Mouse (Mus musculus): ENCODE results near the gene Rab5c. TPM values are rescaled to one million over a fixed set of nuclear protein-coding genes. Genes with fewer than 3 reads are reported as not detected.

Rab5c gene
- total and polyA plus RNA-seq, 2 experiments from 2014 or later: 34.1 to 248 TPM

DNA sequence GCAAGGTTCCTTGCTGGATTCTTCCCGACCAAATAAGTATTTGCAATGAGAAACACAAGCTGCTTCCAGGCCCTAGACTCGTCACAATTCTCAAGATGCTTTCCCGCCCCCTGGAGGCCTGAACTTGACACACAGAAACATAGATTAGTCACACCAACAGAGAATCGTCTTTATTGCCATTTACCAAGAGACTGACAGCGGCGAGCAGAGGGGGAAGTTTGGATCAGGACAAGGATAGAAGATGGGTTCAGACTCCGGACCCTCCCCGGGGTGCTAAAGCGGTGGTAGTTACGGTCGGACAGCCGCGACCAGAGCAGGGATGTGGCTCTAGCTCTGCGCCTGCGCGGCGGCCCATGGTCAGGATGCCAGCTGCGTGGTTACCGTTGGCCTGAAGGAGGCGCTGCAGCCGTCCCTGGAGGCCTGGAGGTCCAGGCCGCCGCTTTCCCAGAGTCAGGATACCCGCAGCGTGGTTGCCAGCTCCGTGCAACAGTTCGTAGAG is 23.6 kb upstream of the Rab5c start:
- peak overlapping the region; percentile 34 for H3K4me3 ChIP-seq (ENCODE audit: low read length)
- H3K36me3 ChIP-seq (ENCODE audit: insufficient read depth, low read length): no peaks in the 10 kb centered on the region
- peak overlapping the region; percentile 22; the same call in 1 of the 2 replicates for H3K9ac ChIP-seq (replicated peaks; ENCODE audit: low read length)
- peaks cover 6% of the 10 kb centered on the region; the same call in 1 of the 2 replicates for H3K4me1 ChIP-seq (ENCODE audit: insufficient read depth, low read length)
- ATAC-seq (peak; percentile 85), DNase-seq (ENCODE audit: low spot score) (peak; percentile 93)
- under 1% methylated on average over 27 of the region's 27 CpGs for WGBS
- H3K27me3 ChIP-seq (ENCODE audit: insufficient read depth, low read length): no peaks in the 10 kb centered on the region
- peak; percentile 92 for TF ChIP-seq CTCF (IDR thresholded peaks at IDR 0.05; ENCODE audit: low read depth)
- H3K9me3 ChIP-seq (ENCODE audit: low read length): no peaks in the 10 kb centered on the region
- peak overlapping the region; percentile 54 for H3K4me2 ChIP-seq (ENCODE audit: low read depth, low read length)
- H3K27ac ChIP-seq: peak overlapping the region; percentile 49; the same call in 1 of the 2 replicates

DNA sequence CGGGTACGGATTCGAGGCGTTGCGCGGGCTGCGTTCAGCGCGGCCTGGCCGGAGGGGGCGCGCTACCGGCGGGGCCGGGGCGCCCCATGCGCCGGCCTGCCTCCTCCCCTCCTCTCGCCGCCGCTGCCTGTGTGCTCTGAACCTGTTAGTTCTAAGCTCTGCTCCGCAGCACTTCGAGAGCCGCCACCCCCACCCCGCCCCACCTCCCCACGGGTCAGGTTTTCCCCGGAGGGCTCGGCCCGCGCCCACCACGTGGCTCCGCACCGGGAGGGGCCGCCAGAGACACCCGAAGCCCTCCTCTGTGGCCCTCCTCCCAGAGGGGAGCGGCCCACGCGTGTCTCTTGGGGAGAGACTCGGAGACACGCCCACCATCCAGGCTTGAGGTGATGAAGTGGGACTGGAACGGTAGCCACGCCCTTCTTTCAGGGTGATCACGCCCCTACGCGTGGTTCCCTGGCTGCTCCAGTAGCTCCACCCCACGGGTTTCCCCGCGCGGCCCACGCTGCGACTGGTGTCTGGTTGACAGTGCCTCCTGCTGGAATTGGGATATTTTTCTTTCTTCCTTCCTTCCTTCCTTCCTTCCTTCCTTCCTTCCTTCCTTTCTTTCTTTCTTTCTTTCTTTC is 21.7 kb upstream of the Rab5c start, which contains the start of gene Kcnh4:
Gene Kcnh4 (minus strand): TSS at position 332 of the 623 bp plus-strand sequence.
- peak within 1 kb of the TSS; percentile 58; the same call in 1 of the 2 replicates for H3K27ac ChIP-seq
- H3K4me1 ChIP-seq (ENCODE audit: insufficient read depth, low read length): peaks cover 6% of the 10 kb centered on the region; the same call in 1 of the 2 replicates
- DNase-seq (ENCODE audit: low spot score) (peak; percentile 90), ATAC-seq (peak; percentile 74)
- no peaks in the 10 kb centered on the region for H3K27me3 ChIP-seq (ENCODE audit: insufficient read depth, low read length)
- H3K4me3 ChIP-seq (ENCODE audit: low read length): peak within 1 kb of the TSS; percentile 39
- WGBS: under 1% methylated on average over 50 of the region's 51 CpGs
- TF ChIP-seq CTCF (IDR thresholded peaks at IDR 0.05; ENCODE audit: low read depth): peak; percentile 66
- peak within 1 kb of the TSS; percentile 65 for H3K9ac ChIP-seq (replicated peaks; ENCODE audit: low read length)
- no peaks in the 10 kb centered on the region for H3K36me3 ChIP-seq (ENCODE audit: insufficient read depth, low read length)
- peak within 1 kb of the TSS; percentile 65 for H3K4me2 ChIP-seq (ENCODE audit: low read depth, low read length)
- no peaks in the 10 kb centered on the region for H3K9me3 ChIP-seq (ENCODE audit: low read length)

DNA sequence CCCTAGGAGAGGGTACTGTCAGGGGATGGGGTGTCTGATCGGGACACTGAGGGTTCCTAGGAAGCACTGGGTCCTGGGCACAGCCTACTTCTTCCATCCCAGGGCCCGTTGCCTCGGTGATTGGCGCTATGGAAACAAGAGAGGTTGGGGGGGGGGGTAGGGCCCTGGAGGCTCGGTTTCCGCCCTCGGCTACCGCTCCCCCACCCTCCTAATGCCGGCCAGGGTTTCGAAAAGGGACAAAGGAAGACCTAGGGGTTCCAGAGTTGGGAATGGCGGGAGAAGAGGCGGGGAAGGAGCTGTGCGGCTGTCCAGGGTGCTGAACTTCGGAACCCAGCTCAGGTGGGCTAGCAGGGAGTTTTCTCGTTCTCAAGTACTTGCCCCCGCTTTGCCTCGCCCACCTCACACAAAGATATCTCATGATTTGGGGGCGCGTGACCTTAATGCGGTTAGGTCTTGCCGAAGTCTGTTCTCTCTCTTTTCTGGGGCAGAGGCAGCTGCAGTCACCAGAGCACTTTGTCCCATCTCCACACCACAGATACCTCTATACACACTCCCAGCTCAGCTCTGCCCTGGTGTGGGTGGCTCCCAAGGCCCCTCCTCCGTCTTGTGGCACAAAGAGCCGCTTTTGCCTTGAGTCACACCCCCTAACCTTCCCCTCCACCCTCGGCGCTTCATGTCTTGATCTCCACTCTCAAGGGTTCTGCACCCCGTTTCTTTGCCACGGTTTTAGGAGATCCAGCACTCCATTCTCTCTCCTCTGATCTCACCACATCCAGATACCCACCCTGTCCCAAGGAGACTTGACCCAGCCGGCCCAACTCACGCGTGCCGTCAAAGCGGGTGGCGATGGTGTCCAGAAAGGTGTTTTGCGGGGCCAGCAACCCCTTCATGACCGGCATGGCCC is 20.9 kb upstream of the Rab5c start:
- TF ChIP-seq CTCF (IDR thresholded peaks at IDR 0.05; ENCODE audit: low read depth): no peak; the same call in 1 of the 2 replicates
- DNase-seq (ENCODE audit: low spot score): peak; percentile 20
- peak overlapping the region; percentile 39 for H3K4me3 ChIP-seq (ENCODE audit: low read length)
- no peaks in the 10 kb centered on the region for H3K36me3 ChIP-seq (ENCODE audit: insufficient read depth, low read length)
- H3K9me3 ChIP-seq (ENCODE audit: low read length): no peaks in the 10 kb centered on the region
- peak overlapping the region; percentile 65 for H3K9ac ChIP-seq (replicated peaks; ENCODE audit: low read length)
- peak; percentile 35; the same call in 1 of the 2 replicates for ATAC-seq
- WGBS: under 1% methylated on average over 35 of the region's 35 CpGs
- H3K27me3 ChIP-seq (ENCODE audit: insufficient read depth, low read length): no peaks in the 10 kb centered on the region
- H3K4me1 ChIP-seq (ENCODE audit: insufficient read depth, low read length): peaks cover 6% of the 10 kb centered on the region; the same call in 1 of the 2 replicates
- peak overlapping the region; percentile 65 for H3K4me2 ChIP-seq (ENCODE audit: low read depth, low read length)
- peak overlapping the region; percentile 58; the same call in 1 of the 2 replicates for H3K27ac ChIP-seq

DNA sequence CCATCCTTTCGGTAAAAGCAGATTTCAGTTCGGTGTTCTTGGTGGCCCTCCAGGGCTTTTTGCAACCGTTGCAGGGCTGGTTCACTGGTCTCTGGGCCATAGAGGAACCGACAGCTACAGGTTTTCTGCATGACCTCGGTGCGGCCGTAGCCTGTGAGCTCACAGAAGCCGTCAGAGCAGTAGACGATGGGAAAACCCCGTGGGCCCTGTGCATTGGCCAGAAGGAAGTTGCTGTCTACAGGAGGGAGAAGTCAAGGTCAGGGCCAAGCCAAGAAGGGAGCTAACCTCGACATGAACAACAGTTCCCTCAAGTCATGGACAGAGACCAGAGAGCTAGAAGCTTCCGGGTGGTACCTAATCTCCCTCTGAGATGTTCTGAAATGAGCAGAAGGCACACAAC is 19.6 kb upstream of the Rab5c start:
- H3K27me3 ChIP-seq (ENCODE audit: insufficient read depth, low read length): no peaks in the 10 kb centered on the region
- H3K4me2 ChIP-seq (ENCODE audit: low read depth, low read length): peak overlapping the region; percentile 65; the same call in 1 of the 2 replicates
- H3K4me3 ChIP-seq (ENCODE audit: low read length): no peak overlapping the region
- 88% methylated on average over 12 of the region's 12 CpGs for WGBS
- peaks cover 6% of the 10 kb centered on the region; the same call in 1 of the 2 replicates for H3K4me1 ChIP-seq (ENCODE audit: insufficient read depth, low read length)
- H3K27ac ChIP-seq: no peak overlapping the region
- ATAC-seq (no peak), DNase-seq (ENCODE audit: low spot score) (no peak)
- no peak overlapping the region for H3K9ac ChIP-seq (replicated peaks; ENCODE audit: low read length)
- TF ChIP-seq CTCF (IDR thresholded peaks at IDR 0.05; ENCODE audit: low read depth): no peak
- H3K9me3 ChIP-seq (ENCODE audit: low read length): no peaks in the 10 kb centered on the region
- H3K36me3 ChIP-seq (ENCODE audit: insufficient read depth, low read length): no peaks in the 10 kb centered on the region

DNA sequence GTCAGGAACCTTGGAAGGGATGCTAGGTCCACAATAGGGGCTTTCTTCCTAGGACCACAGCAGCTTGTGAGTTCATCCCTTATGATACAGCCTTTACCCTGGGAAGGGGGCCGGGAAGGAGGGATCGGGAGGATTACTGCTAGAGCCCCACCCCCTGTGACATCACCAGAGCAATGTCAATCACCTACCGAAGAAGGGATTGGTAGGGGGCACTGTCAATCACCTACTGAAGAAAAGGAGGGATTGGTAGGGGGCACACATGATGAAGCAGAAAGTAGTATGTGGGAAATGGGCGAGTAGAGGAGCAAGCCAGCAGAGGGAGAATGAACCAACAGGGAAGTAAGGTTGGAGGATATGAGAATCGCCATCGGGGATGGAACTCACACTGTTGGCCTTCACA is 18.5 kb upstream of the Rab5c start:
- H3K9me3 ChIP-seq (ENCODE audit: low read length): no peaks in the 10 kb centered on the region
- peaks cover 6% of the 10 kb centered on the region; the same call in 1 of the 2 replicates for H3K4me1 ChIP-seq (ENCODE audit: insufficient read depth, low read length)
- no peak for TF ChIP-seq CTCF (IDR thresholded peaks at IDR 0.05; ENCODE audit: low read depth)
- no peak overlapping the region for H3K4me2 ChIP-seq (ENCODE audit: low read depth, low read length)
- DNase-seq (ENCODE audit: low spot score): no peak
- H3K27ac ChIP-seq: no peak overlapping the region
- 60% methylated on average over 6 of the region's 6 CpGs for WGBS
- no peak overlapping the region for H3K9ac ChIP-seq (replicated peaks; ENCODE audit: low read length)
- ATAC-seq: no peak
- no peaks in the 10 kb centered on the region for H3K36me3 ChIP-seq (ENCODE audit: insufficient read depth, low read length)
- no peaks in the 10 kb centered on the region for H3K27me3 ChIP-seq (ENCODE audit: insufficient read depth, low read length)
- no peak overlapping the region for H3K4me3 ChIP-seq (ENCODE audit: low read length)

DNA sequence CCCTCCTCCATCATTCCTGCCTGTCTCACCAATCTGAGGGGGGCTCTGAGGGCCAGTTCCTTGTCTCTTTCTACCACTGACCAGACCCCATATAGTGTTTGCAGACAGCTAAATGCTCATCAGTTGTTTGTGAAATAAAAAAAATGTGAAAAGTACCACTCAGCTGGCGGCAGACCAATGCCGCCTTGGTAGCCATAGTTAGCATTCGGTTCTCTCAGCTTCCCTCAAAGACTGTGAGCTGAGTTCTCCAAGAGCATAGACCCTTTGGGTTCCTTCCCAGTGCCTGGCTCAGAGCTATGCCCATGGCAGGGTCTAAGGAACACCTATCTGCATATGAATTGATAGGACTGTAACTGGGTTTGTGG is 16.7 kb upstream of the Rab5c start:
- WGBS: 91% methylated on average over 3 of the region's 3 CpGs
- no peaks in the 10 kb centered on the region; the same call in 1 of the 2 replicates for H3K36me3 ChIP-seq (ENCODE audit: insufficient read depth, low read length)
- no peak for TF ChIP-seq CTCF (IDR thresholded peaks at IDR 0.05; ENCODE audit: low read depth)

More for the DNA sequence above, 16.7 kb upstream of the Rab5c start:
- Histone ChIP-seq H3K4me1 (ENCODE audit: insufficient read depth, low read length) (no peaks in the 10 kb centered on the region), H3K9me3 (ENCODE audit: low read length) (no peaks in the 10 kb centered on the region), H3K4me3 (ENCODE audit: low read length) (no peak overlapping the region), H3K4me2 (ENCODE audit: low read depth, low read length) (no peak overlapping the region), H3K27ac (no peak overlapping the region), H3K27me3 (ENCODE audit: insufficient read depth, low read length) (no peaks in the 10 kb centered on the region), H3K9ac (replicated peaks; ENCODE audit: low read length) (no peak overlapping the region)
- DNase-seq (ENCODE audit: low spot score) (no peak), ATAC-seq (no peak)
